Mouse (Mus musculus) thymus, postnatal 36 days (tissue): ENCODE data around the gene Scgb2b7.
"Not testable (repeated sequence)": the region's sequence is repeated elsewhere in the genome, so short reads cannot be mapped to it uniquely, and the experiment has no call there.

ENCODE experiments used
- DNase-seq, 2 experiments: peaks; one replicate each; pipeline ENCODE4 v3.0.0; 2022; ENCODE audit warnings: mixed read lengths in 2 of 2

Gene Scgb2b7

DNA sequence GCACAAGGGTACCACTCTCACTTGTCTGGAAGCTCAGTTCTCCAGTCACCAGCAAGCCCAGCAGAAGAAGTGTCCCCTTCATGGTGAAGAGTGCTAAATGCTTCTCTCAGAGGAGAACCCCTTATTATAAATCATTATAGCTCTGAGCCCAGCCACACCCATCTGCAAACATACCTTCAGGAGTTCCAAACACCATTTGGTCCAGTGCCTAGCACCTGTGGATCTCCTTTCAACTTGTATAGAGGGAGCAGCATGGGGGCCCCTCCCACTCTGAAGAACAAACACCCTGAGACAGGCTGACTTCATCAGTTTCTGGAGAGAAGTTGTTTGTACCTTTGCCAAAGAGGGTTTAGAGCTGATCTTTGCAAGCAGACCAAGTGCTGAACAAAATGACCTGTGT is at the start of gene Scgb2b7:
TSS of gene Scgb2b7 (minus strand) at position 101 of the 400 bp plus-strand sequence.
- DNase-seq, result not testable (repeated sequence)

DNA sequence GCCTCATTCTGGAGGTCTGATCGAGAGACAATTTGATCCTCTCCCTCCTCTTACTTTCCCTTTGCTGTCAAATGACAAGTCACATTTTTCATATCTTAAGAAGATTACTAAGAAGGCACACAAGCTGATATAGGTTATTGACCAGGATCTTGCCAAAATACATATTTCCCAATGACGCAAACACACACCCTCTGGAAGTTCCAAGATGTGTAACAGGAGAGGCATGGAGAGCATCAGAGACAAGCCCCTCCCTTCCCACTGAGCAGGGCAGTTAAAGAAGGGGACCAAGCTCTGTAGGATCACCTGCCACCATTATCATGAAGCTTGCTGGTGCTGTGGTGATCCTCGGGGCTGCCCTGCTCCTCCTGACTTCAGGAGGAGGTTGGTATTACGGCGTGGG is 6.8 kb upstream of the Scgb2b7 start, which contains the start of gene Scgb1b7:
TSS of gene Scgb1b7 (plus strand) at position 301 of the 400 bp plus-strand sequence.
- DNase-seq, result not testable (repeated sequence)
